Mouse (Mus musculus): Measurements from ENCODE around the gene Ovgp1. TPM values are rescaled to one million over a fixed set of nuclear protein-coding genes. Genes with fewer than 3 reads are reported as not detected.

The Ovgp1 gene
- polyA plus RNA-seq, 1 experiment from 2014 or later, result 0.28 TPM

- WGBS (ENCODE audit: insufficient replicate concordance), result 86% methylated on average over 1 of the region's 1 CpGs
- peaks cover 45% of the 10 kb centered on the region for H3K36me3 ChIP-seq (replicated peaks; ENCODE audit: insufficient read depth, low read length)
Observed at GRCm38 (mm10) chr3:105957235-105957634, 16.3 kb upstream of the Ovgp1 start.

DNA sequence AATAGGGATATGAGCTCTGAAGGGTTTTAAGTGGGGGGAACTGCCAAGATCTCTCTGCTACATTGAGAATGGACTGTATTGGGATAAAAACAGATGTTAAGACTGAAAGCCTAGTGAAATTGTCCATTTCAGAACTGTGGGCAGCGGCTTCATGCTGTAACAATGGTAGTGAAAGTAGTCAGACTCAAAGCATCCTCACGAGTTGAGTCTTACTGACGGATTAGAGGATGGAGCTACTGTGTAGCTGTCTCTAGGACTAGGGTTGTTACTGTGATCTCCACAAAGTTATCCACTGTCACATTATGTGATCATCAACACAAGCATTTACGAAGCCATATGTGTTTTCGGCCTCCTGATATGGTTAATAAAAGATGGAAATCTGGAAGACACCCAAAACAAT, 15.3 kb upstream of the Ovgp1 start:
- Histone ChIP-seq H3K36me3 (replicated peaks; ENCODE audit: insufficient read depth, low read length) (peaks cover 44% of the 10 kb centered on the region), H3K27ac (ENCODE audit: low read depth) (peak overlapping the region; percentile 99)
- TF ChIP-seq CTCF (IDR thresholded peaks at IDR 0.05; ENCODE audit: low read depth) (no peak), EP300 (IDR thresholded peaks at IDR 0.05; ENCODE audit: low read depth) (no peak)

More at GRCm38 (mm10) chr3:105957235-105957634, 16.3 kb upstream of the Ovgp1 start:
- no peak for DNase-seq
- Histone ChIP-seq H3K4me2 (ENCODE audit: low read depth, low read length) (peak overlapping the region; percentile 99), H3K27me3 (ENCODE audit: insufficient read depth, low read length) (no peaks in the 10 kb centered on the region), H3K9me3 (ENCODE audit: low read length) (no peaks in the 10 kb centered on the region), H3K9ac (replicated peaks) (peak overlapping the region; percentile 94), H3K4me3 (ENCODE audit: low read depth, low read length) (peak overlapping the region; percentile 79; the same call in 1 of the 2 replicates), H3K27ac (ENCODE audit: low read depth) (no peak overlapping the region), H3K4me1 (ENCODE audit: insufficient read depth) (peaks cover 22% of the 10 kb centered on the region)
- ATAC-seq, result no peak
- TF ChIP-seq CTCF (IDR thresholded peaks at IDR 0.05; ENCODE audit: low read depth) (no peak; the same call in none of the 2 replicates), EP300 (IDR thresholded peaks at IDR 0.05; ENCODE audit: low read depth) (no peak)

DNA sequence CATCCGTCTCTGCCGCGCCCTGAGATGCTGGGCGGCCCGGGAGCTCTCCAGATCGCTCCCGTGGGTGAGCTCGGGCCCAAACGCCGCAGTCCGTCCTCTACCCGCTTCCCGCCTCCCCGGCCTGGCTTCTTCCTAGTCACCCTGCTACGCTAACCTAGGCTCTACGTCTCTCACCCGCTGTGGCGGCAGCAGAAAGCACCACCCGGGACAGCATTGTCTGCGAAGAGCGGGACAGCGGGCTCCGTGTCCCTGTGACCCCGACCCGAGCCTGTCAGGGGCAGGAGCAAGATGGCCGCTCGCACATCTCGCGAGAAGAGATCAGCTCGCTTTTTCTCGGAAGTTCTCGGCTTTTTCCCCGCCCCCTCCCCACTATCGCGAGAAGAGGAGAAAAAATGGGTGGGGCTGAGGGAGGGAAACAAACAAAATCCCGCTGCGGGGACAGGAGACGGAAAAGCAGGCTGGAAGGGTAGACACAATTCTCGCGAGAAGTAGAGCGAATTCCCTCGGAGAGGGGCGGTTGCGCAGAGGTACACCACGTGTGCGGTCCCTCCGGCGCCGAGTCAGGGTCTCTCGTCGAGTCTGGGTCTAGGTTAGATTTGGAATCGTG, 14.4 kb upstream of the Ovgp1 start, which contains the start of gene Wdr77:
Gene Wdr77 (plus strand): TSS at position 396 of the 607 bp plus-strand sequence.
- Histone ChIP-seq H3K27ac (ENCODE audit: low read depth) (peak within 1 kb of the TSS; percentile 99), H3K27me3 (ENCODE audit: insufficient read depth, low read length) (no peaks in the 10 kb centered on the region), H3K4me3 (ENCODE audit: low read depth, low read length) (peak within 1 kb of the TSS; percentile 79), H3K9ac (replicated peaks) (peak within 1 kb of the TSS; percentile 94), H3K4me1 (ENCODE audit: insufficient read depth) (peaks cover 22% of the 10 kb centered on the region), H3K36me3 (replicated peaks; ENCODE audit: insufficient read depth, low read length) (peaks cover 42% of the 10 kb centered on the region), H3K4me2 (ENCODE audit: low read depth, low read length) (peak within 1 kb of the TSS; percentile 99), H3K9me3 (ENCODE audit: low read length) (no peaks in the 10 kb centered on the region)
- TF ChIP-seq CTCF (IDR thresholded peaks at IDR 0.05; ENCODE audit: low read depth) (no peak), EP300 (IDR thresholded peaks at IDR 0.05; ENCODE audit: low read depth) (peak; percentile 98)
- peak; percentile 99 for DNase-seq
- ATAC-seq, result peak; percentile 96
- under 1% methylated on average over 52 of the region's 52 CpGs for WGBS (ENCODE audit: insufficient replicate concordance)

More for the DNA sequence above, 15.3 kb upstream of the Ovgp1 start:
- Histone ChIP-seq H3K4me2 (ENCODE audit: low read depth, low read length) (peak overlapping the region; percentile 99), H3K9ac (replicated peaks) (peak overlapping the region; percentile 94), H3K9me3 (ENCODE audit: low read length) (no peaks in the 10 kb centered on the region), H3K4me3 (ENCODE audit: low read depth, low read length) (peak overlapping the region; percentile 79), H3K27me3 (ENCODE audit: insufficient read depth, low read length) (no peaks in the 10 kb centered on the region), H3K4me1 (ENCODE audit: insufficient read depth) (peaks cover 22% of the 10 kb centered on the region)
- 34% methylated on average over 5 of the region's 5 CpGs for WGBS (ENCODE audit: insufficient replicate concordance)
- ATAC-seq (no peak), DNase-seq (no peak)

GRCm38 (mm10) chr3:105959585-105959984, 13.9 kb upstream of the Ovgp1 start:
- no peak for TF ChIP-seq EP300 (IDR thresholded peaks at IDR 0.05; ENCODE audit: low read depth)
- 0 out of 2 replicates have a peak, but pooled peaks have one; percentile 4 for TF ChIP-seq CTCF (IDR thresholded peaks at IDR 0.05; ENCODE audit: low read depth)
- ATAC-seq (peak; percentile 42), DNase-seq (no peak)
- Histone ChIP-seq H3K9ac (replicated peaks) (peak overlapping the region; percentile 94), H3K36me3 (replicated peaks; ENCODE audit: insufficient read depth, low read length) (peaks cover 42% of the 10 kb centered on the region), H3K4me3 (ENCODE audit: low read depth, low read length) (peak overlapping the region; percentile 79), H3K27me3 (ENCODE audit: insufficient read depth, low read length) (no peaks in the 10 kb centered on the region), H3K9me3 (ENCODE audit: low read length) (no peaks in the 10 kb centered on the region), H3K4me2 (ENCODE audit: low read depth, low read length) (peak overlapping the region; percentile 99), H3K4me1 (ENCODE audit: insufficient read depth) (peaks cover 22% of the 10 kb centered on the region), H3K27ac (ENCODE audit: low read depth) (peak overlapping the region; percentile 99)
- 0% methylated on average over 26 of the region's 26 CpGs for WGBS (ENCODE audit: insufficient replicate concordance)

DNA sequence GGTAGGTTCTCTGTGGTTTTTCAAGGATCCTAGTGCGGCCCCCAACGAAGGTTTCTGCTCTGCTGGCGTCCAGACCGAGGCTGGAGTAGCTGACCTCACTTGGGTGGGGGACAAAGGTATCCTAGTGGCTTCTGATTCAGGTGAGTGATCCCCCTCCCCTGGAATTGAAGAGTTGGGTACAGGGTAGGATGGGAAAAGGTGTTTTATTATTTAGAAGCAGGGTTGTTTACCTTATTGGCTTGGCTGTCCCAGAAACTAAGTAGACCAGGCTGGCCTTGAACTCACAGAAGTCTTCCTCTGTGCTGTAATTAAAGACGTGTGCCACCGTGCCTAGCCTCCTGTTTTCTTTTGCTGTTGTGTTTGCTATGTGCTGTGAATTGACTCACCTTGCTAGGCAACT, 13.5 kb upstream of the Ovgp1 start, which contains the start of gene Atp5f1:
Gene Atp5f1 (minus strand): TSS at position 101 of the 400 bp plus-strand sequence.
- DNase-seq, result no peak
- no peak for TF ChIP-seq EP300 (IDR thresholded peaks at IDR 0.05; ENCODE audit: low read depth)
- TF ChIP-seq CTCF (IDR thresholded peaks at IDR 0.05; ENCODE audit: low read depth), result no peak
- H3K36me3 ChIP-seq (replicated peaks; ENCODE audit: insufficient read depth, low read length), result peaks cover 42% of the 10 kb centered on the region
- H3K27ac ChIP-seq (ENCODE audit: low read depth), result peak within 1 kb of the TSS; percentile 99
- peak within 1 kb of the TSS; percentile 94 for H3K9ac ChIP-seq (replicated peaks)
- peaks cover 22% of the 10 kb centered on the region for H3K4me1 ChIP-seq (ENCODE audit: insufficient read depth)
- peak within 1 kb of the TSS; percentile 99 for H3K4me2 ChIP-seq (ENCODE audit: low read depth, low read length)
- ATAC-seq, result no peak
- 6% methylated on average over 6 of the region's 6 CpGs for WGBS (ENCODE audit: insufficient replicate concordance)
- no peaks in the 10 kb centered on the region for H3K27me3 ChIP-seq (ENCODE audit: insufficient read depth, low read length)
- no peaks in the 10 kb centered on the region for H3K9me3 ChIP-seq (ENCODE audit: low read length)
- peak within 1 kb of the TSS; percentile 79 for H3K4me3 ChIP-seq (ENCODE audit: low read depth, low read length)

DNA sequence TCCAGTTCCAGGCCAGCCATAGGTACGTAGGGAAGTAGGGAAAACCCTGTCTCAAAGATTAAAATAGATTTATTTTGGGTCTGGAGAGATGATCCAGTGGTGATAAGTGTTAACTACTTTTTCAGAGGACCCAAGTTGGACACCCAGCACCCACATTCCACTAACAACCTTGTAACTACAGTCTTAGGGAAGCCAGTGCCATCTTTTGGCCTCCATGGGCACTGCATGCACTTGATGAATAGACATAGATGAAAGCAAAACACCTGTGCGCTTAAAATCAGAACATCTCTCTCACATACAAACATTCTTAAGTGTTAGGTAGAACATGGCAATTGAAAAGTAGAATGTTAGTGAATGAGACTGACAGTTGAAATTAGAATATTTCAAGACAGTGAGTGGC, 12.8 kb upstream of the Ovgp1 start:
- Histone ChIP-seq H3K9ac (replicated peaks) (no peak overlapping the region), H3K4me2 (ENCODE audit: low read depth, low read length) (peak overlapping the region; percentile 99; the same call in 1 of the 2 replicates), H3K36me3 (replicated peaks; ENCODE audit: insufficient read depth, low read length) (peaks cover 46% of the 10 kb centered on the region), H3K27ac (ENCODE audit: low read depth) (no peak overlapping the region), H3K4me3 (ENCODE audit: low read depth, low read length) (no peak overlapping the region), H3K9me3 (ENCODE audit: low read length) (no peaks in the 10 kb centered on the region), H3K4me1 (ENCODE audit: insufficient read depth) (peaks cover 22% of the 10 kb centered on the region), H3K27me3 (ENCODE audit: insufficient read depth, low read length) (no peaks in the 10 kb centered on the region)
- 97% methylated on average over 2 of the region's 2 CpGs for WGBS (ENCODE audit: insufficient replicate concordance)
- DNase-seq (no peak), ATAC-seq (no peak)
- TF ChIP-seq CTCF (IDR thresholded peaks at IDR 0.05; ENCODE audit: low read depth) (peak; percentile 56), EP300 (IDR thresholded peaks at IDR 0.05; ENCODE audit: low read depth) (no peak)

All from liver, postnatal 0 days (tissue).